Mouse (Mus musculus): Measurements from ENCODE around the gene Arl6.

The Arl6 gene

DNA sequence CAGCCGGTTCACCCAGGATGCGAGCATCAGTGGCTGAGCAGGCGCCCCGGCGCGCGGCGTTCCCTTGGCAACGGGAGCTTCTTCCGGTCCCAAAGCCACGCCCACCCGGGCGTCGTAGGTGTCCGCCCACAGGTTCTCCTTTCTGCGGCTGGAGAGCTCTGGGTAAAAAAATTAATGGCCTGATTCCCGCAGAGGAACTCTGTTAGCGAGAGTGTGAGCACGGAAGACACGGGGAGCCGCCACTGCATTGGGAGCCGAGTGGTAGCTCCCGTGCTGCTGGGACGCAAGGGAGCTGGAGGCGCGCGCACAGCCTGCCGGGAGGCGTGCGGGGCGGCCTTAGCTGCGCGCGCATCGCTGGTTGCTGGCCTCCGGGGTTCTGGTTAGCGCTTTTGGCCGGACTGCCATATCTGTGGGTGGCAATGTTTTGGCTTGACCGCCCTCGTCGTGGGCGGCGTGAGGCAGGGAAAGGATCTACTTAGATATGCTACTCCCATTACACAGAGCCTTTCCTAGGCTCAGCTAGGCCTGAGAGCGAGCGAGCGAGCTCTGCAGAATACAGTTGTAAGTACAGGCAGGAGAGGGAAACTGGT, at the start of gene Arl6:
Gene Arl6 (minus strand): TSS at position 290 of the 590 bp plus-strand sequence.
- DNase-seq = peak; percentile 94 to 98

GRCm38 (mm10) chr16:59685135-59685534, 45.9 kb upstream of the Arl6 start:
- DNase-seq = no peak

GRCm38 (mm10) chr16:59683434-59683833, 44.2 kb upstream of the Arl6 start:
- DNase-seq = peak; percentile 57 to 80

DNA sequence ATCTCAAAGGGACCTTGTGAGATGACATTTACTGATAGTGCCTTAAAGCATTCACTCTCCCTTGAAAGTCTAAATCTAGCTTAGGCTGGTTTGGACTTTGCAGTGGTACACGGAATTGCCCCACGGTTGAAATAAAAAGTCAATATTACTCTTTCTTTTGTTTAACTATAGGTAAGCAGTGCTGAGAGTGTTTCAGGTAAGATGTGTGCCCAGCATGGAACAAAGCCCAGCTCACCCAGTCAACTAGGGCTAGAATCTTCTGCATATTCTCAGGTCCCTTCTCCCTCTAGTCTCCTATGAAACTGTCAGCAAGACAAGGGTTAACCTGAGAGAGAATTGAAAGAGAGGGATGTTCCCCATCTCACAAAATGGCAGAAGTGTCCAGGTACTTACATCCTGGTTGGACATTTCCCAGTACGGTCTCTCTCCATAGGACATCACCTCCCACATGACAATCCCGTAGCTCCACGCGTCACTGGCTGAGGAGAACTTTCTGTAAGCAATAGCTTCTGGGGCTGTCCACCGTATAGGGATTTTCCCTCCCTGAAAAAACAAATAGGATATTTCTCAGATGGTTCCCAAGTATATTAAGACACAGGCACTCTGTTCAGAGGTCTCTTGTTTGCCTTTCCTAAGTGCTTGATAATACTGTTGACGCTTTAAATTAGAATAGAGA, 43.2 kb upstream of the Arl6 start:
- no peak for DNase-seq

- DNase-seq = no peak
Measured at GRCm38 (mm10) chr16:59666938-59667337, 27.7 kb upstream of the Arl6 start.

GRCm38 (mm10) chr16:59643766-59644165, 4.6 kb upstream of the Arl6 start:
- no peak for DNase-seq

GRCm38 (mm10) chr16:59639985-59640384, 794 bp upstream of the Arl6 start:
- DNase-seq = no peak

DNA sequence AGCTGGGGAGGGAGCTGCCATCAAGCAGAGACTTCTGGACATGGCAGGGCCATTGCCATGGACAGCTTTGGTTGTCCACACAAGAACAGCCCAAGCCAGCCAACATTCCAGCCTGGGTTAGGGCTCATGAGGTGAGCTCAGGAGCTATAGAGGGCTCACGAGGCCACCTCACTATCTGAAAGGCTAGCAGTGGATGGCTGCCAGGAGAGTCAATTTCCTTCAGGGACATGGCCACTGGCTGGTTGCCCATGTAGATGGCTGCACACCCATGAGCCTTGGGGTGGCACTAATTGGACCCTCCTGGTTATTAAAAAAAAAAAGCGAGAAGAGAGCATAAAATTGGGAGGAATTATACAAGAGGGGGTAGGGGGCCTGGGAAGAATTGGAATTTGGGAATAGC, 4.6 kb downstream of the Arl6 start:
- DNase-seq = peak in 1 of 2 experiments; percentile 7

DNA sequence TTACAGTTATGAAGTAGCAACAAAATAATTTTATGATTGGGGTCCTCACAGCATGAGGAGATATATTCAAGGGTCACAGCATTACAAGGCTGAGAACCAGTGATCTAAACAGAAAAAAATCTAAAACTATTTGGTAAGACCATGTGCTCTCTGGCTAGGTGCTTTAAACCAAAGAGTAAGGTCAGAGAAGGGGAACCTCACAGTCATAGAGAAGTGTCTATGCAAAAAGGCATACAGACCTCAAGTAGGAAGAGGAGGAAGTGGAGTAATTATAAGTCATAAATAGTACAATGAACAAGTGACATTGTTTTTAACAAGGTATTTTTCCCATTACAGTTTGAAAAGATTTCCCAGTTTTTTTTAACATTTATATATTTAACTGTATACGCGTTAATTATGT, 17.6 kb downstream of the Arl6 start:
- DNase-seq = no peak

GRCm38 (mm10) chr16:59617167-59617566, 22.0 kb downstream of the Arl6 start:
- DNase-seq = peak; percentile 54 to 57

DNA sequence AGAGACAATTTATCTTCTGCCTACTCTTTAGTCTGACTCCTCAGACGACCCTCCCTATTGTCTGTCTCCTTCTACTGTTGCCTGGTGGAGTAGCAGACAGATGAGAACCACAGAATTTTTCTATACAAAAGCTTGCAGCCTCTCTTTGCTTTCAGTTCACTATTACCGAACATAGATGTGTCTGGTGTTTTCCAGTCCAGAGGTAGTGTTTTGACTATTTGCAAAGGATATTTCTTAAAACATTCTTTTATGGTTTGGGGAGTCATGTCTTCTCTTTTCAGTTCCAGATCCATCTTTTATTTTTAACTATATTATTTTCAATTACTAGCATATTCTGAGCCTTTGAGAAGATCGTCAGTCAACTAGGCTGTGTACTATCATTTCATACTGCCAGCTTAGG, 23.5 kb downstream of the Arl6 start:
- no peak for DNase-seq

DNA sequence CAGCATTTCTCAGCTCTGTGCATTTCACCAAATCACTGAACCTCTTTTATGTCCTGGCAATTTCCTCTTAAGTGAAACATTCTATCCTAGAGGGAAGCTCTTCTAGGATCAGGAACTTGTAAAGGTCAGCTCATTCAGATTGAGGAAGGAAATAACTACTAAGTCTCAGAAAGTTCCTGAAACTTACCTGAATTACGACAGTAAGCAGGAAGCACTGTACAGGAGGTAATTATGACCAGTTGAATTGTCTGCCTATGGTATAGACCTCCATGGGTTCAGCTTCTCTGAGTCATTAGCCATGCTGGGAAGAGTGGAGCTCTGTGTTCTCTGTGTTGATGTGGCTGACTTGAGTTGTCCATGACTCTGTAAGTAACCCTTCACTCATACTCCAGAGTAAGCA, 28.4 kb downstream of the Arl6 start:
- DNase-seq = no peak

DNA sequence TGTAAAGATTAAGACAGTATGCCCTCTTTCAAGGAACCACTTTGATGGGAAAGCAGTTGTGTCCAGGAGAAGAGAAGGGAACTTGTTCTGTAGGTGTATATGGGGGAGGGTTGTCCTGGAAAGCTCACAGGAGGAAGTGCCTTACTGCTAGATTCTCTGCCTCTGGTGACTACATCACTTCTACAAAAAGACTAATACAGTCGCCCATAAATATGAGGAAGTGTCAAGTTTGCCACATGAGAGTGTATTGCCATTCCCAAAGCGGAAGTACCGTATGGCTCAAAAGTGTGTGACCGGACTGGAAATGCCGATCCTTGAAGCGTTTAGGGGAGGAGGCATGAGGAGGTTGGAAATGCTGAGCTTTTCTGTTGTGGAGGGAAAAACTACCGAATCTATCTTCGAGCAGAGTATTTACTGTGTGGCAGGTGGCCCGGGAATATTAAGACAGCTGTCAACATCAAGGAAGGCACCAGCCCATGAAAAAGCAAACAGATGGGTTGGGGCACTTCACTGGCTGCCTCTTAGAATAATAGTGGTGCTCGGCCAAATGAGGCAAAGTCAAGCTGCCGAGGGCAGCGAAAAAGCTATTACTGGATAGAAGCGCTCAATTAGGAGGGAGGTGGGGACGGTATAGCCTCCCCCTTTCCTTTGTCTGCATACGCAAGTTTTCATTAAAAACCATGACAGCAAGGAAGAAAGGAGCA, 35.0 kb downstream of the Arl6 start:
- no peak for DNase-seq

DNA sequence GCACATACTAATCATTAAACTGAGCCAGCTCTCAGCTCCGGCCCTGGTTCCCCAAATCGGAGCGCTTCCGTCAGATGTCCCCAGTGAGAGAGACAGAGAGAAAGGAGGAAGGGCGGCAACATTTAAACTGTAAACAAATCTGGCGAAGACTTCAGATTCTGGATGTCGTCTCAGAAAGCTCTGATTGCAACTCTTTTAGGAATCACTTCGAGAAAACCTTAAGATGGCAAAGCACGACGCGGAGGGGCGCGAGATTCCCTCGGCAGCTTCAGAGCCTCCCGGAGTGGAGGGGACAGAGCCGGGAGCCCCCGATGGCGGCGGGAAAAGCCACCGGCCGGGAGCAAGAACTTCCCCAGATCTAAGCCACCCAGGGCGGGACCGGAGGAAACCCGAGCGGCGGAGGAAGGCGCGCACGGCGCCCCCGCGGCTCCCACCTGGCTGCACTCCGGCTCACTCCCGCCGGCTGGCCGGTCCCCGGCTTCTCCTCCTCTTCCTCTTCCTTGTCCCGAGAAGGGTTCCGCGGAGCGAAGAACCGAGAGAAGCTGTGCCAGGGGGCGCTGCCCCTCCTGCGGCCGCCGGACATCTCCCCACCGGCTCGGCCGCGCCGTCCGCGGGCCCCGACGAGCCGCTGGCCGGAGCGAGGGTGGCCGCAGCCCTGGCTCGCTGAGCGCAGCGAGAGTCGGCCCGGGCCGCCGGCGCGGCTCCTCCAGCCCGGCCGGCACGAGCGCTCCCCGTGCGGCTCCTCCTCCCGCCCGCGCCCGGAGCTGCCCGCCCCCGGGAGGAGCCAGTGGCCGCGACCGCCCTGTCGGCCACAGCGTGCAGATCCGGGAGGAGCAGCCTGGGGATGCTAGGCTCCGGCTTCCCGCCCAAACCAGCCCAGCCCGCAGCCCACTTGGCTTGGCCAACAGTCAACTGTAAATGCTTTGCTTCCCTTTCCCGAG, 38.6 kb downstream of the Arl6 start, which contains the start of gene Crybg3:
Gene Crybg3 (minus strand): TSS at position 669 of the 941 bp plus-strand sequence.
- DNase-seq = peak; percentile 85 to 92

- DNase-seq = peak in 1 of 2 experiments; percentile 54
Measured at GRCm38 (mm10) chr16:59599411-59600265, 39.6 kb downstream of the Arl6 start.

GRCm38 (mm10) chr16:59598997-59599396, 40.2 kb downstream of the Arl6 start:
- DNase-seq = no peak

- no peak for DNase-seq
Measured at GRCm38 (mm10) chr16:59597256-59597655, 41.9 kb downstream of the Arl6 start.

- DNase-seq = no peak
Measured at GRCm38 (mm10) chr16:59594714-59595113, 44.5 kb downstream of the Arl6 start.

- DNase-seq = no peak
Measured at GRCm38 (mm10) chr16:59590790-59591189, 48.4 kb downstream of the Arl6 start.

DNA sequence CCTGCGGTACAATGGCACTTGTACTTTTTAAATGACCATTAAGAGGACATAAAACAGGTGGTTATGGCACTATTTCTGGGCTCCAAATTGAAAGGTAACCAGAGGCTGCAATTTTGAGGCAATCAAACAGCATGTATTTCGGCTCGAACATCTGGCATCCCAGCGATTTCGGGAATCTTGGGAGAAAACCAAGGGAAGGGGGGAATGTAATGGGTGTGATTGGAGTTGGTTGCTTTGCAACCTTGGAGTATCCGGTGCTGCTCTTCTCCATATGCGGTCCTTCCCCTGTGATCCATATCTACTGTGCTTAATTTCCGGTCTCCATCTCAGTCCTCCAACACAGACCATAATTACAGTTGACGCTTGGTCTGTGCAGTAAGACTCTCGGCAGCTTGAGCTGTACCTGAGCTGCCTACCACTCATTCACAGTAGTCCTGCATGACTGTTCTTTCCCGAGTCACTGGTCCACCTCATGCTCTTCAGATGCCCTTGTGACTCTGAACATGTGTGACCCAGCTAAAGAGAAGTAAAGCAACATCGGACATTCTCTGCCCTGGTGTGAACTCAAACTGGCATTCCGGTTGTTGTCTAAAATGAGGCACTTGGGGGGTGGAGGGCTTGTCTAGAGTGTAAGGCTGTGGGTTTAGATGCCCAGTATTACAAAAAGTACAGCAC, 50.7 kb downstream of the Arl6 start:
- no peak for DNase-seq

DNA sequence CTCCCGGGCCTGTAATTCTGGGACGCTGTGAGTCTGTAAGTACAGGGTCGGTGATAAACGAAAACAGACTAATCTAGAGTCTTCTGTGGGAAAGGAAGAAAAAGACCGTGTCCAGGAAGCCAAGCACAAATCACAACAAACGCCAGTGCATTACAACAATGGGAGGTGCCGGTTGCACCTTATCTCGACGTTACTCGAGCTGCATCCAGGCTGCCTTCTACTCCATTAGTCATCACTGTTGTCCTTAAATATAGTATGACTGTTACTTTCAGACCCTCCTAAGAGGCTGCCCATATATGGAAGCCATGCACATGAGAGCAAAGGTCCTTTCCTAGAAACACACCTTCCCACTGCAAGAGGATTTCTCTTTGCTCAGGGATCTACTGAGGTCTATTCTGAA, 51.4 kb downstream of the Arl6 start:
- DNase-seq = no peak
